Mouse (Mus musculus): ENCODE measurements at regions not wholly inside any gene's neighbourhood (a gene's known extent, or its start where the extent isn't known, plus 50 kb on each side); places are given as distances from the start of the nearest gene placed in this dataset.
A peak's percentile ranks its signal among the peaks of the same experiment; 100 is the strongest.

- peak; percentile 59 for DNase-seq
- intact Hi-C loops (cut with DNase I; ENCODE audit: low total_unique reads) = no loop called here
Measured at GRCm38 (mm10) chr1:190259576-190259975, 89.1 kb upstream of the Prox1 start.

GRCm38 (mm10) chr1:190250574-190251246 is 80.2 kb upstream of the Prox1 start:
- intact Hi-C loops (cut with DNase I; ENCODE audit: low total_unique reads) = no loop called here
- peak; percentile 28 for DNase-seq

GRCm38 (mm10) chr1:190242526-190242925 is 72.0 kb upstream of the Prox1 start:
- DNase-seq = peak; percentile 44
- intact Hi-C loops (cut with DNase I; ENCODE audit: low total_unique reads) = no loop called here

GRCm38 (mm10) chr1:190239796-190240195 is 69.3 kb upstream of the Prox1 start:
- DNase-seq = no peak
- intact Hi-C loops (cut with DNase I; ENCODE audit: low total_unique reads) = no loop called here

DNA sequence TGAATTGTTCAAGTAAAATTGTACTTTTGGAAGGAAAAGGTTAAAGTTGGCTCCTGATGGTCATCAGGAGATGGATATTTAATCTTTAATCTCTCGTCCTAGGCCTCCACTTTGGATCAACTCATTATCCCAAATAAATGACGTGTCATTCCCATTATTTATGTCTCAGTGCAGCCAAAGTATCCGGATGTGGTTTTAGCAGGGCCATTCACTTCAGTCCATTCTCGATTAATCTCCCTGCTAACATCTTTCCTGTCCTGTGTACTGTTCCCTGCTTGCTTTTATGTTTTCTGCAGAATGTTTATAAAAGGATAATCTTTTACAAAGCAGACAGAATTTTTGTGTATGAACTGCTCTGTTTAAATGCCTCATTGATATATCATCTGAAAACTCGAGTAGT is 60.4 kb upstream of the Prox1 start:
- no peak for DNase-seq
- intact Hi-C loops (cut with DNase I; ENCODE audit: low total_unique reads) = no loop called here

DNA sequence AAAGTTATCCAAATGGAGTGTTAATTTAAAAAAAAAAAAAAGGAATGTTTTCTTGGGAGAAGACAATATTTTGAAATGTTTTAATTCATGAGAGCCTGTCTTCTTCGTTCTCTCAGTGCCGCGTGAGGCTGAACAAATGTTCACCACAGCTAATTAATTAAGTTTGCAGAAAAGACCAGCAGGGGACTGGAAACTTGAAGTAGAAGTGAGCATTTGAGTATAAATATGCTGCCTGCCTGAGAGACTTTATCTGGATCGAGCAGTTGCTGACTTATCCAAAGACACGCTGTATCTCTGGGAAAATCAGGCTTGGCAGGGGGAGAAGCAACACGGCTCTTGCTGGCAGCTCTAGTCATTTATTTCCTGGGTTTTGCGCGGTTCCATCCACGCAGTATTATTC is 49.9 kb upstream of the Prox1 start:
- no peak for DNase-seq
- intact Hi-C loops (cut with DNase I; ENCODE audit: low total_unique reads) = no loop called here

Small RNAs in the stretch of these regions (microRNA-seq; reads per million reads assigned to microRNA genes)
- 0 reads per million in 2 experiments for gene Gm47294
